Comparison of ENCODE assay signal across 11 mouse cellular contexts in the genomic region with DNA sequence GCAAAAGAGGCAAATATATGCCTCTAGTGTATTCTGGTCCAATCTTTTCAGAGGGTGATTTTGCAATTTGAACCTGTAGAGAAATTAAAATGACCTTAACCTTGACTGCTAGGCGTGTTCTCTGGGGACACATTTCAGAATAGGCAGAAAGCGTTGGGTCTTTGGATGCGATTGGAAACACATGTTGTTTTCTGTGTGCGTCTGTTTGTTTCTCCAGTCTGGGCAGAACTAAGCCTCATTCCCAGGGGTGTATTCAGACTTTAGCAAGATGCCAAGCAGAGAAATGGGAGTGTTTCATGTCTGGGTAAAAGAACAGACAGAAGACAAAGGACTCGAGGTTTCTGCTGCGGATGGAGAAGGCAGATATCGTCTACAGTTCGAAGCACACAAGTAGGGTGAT. TPM values are rescaled to one million over a fixed set of nuclear protein-coding genes. Genes with fewer than 3 reads are reported as not detected.
DNase-seq lines count a peak whose midpoint lies in the region; ATAC-seq lines count a peak whose summit lies in the region.
"Had no signal": no experiment of that assay in that cellular context is flagged by ENCODE, and none has a peak within 500 bp of the region (broad histone marks: within the 10 kb centered on the region; RNA-seq: fewer than 3 reads in every experiment).

No protein-coding gene starts in this region.

- H3K9me3 ChIP-seq in heart, embryonic 11.5 days (replicated peaks; ENCODE audit: control insufficient read depth, low read length), result no peaks in the 10 kb centered on the region
- H3K9me3 ChIP-seq in midbrain, embryonic 14.5 days (ENCODE audit: control insufficient read depth, low read length), result no peaks in the 10 kb centered on the region
- no peaks in the 10 kb centered on the region for H3K9me3 ChIP-seq in midbrain, embryonic 11.5 days (ENCODE audit: control insufficient read depth, low read length)
- no peaks in the 10 kb centered on the region for H3K9me3 ChIP-seq in embryonic facial prominence, embryonic 10.5 days
- H3K9me3 ChIP-seq in limb, embryonic 10.5 days (replicated peaks), result no peaks in the 10 kb centered on the region
- H3K9me3 ChIP-seq: hindbrain, embryonic 12.5 days; megakaryocyte, embryonic 14.5 days had no signal

- 57% methylated on average over 8 of the region's 8 CpGs for WGBS in heart, embryonic 11.5 days (ENCODE audit: insufficient replicate concordance)
- WGBS in midbrain, embryonic 14.5 days, result 67% methylated on average over 8 of the region's 8 CpGs
- WGBS in midbrain, embryonic 11.5 days, result 81% methylated on average over 8 of the region's 8 CpGs
- WGBS in embryonic facial prominence, embryonic 10.5 days, result 58% methylated on average over 8 of the region's 8 CpGs
- WGBS in limb, embryonic 10.5 days, result 62% methylated on average over 8 of the region's 8 CpGs

- no peaks in the 10 kb centered on the region for H3K36me3 ChIP-seq in heart, embryonic 11.5 days (ENCODE audit: control insufficient read depth, insufficient read depth, low read length)
- H3K36me3 ChIP-seq in midbrain, embryonic 14.5 days (ENCODE audit: control insufficient read depth, insufficient read depth, low read length), result no peaks in the 10 kb centered on the region
- H3K36me3 ChIP-seq in midbrain, embryonic 11.5 days (ENCODE audit: control insufficient read depth, insufficient read depth, low read length), result no peaks in the 10 kb centered on the region
- no peaks in the 10 kb centered on the region for H3K36me3 ChIP-seq in embryonic facial prominence, embryonic 10.5 days (replicated peaks)
- H3K36me3 ChIP-seq in limb, embryonic 10.5 days, result no peaks in the 10 kb centered on the region
- H3K36me3 ChIP-seq: hindbrain, embryonic 12.5 days had no signal

- no peaks in the 10 kb centered on the region for H3K27me3 ChIP-seq in heart, embryonic 11.5 days (ENCODE audit: control insufficient read depth, insufficient read depth, low read length)
- no peaks in the 10 kb centered on the region for H3K27me3 ChIP-seq in midbrain, embryonic 14.5 days (ENCODE audit: control insufficient read depth, insufficient read depth, low read length)
- H3K27me3 ChIP-seq in midbrain, embryonic 11.5 days (ENCODE audit: control insufficient read depth, insufficient read depth, low read length), result no peaks in the 10 kb centered on the region
- no peaks in the 10 kb centered on the region; the same call in 1 of the 2 replicates for H3K27me3 ChIP-seq in embryonic facial prominence, embryonic 10.5 days (replicated peaks; ENCODE audit: low read depth, poor library complexity, severe bottlenecking)
- no peaks in the 10 kb centered on the region for H3K27me3 ChIP-seq in limb, embryonic 10.5 days (ENCODE audit: low read depth, poor library complexity, severe bottlenecking)
- H3K27me3 ChIP-seq: hindbrain, embryonic 12.5 days; megakaryocyte, embryonic 14.5 days had no signal

- no peak for ATAC-seq in heart, embryonic 11.5 days (replicated peaks; ENCODE audit: insufficient number of reproducible peaks, low FRiP score, low TSS enrichment)
- ATAC-seq in midbrain, embryonic 14.5 days (ENCODE audit: low FRiP score, low TSS enrichment), result no peak
- no peak for ATAC-seq in midbrain, embryonic 11.5 days (ENCODE audit: low FRiP score)
- no peak for ATAC-seq in frontal cortex, adult (ENCODE audit: low TSS enrichment)

- H3K4me3 ChIP-seq in heart, embryonic 11.5 days (ENCODE audit: low read depth, low read length), result no peak overlapping the region
- H3K4me3 ChIP-seq in midbrain, embryonic 14.5 days (replicated peaks; ENCODE audit: low read depth, low read length), result no peak overlapping the region
- no peak overlapping the region for H3K4me3 ChIP-seq in midbrain, embryonic 11.5 days (ENCODE audit: low read depth, low read length)
- no peak overlapping the region for H3K4me3 ChIP-seq in embryonic facial prominence, embryonic 10.5 days
- no peak overlapping the region for H3K4me3 ChIP-seq in limb, embryonic 10.5 days
- H3K4me3 ChIP-seq: hindbrain, embryonic 12.5 days; megakaryocyte, embryonic 14.5 days had no signal

- no peaks in the 10 kb centered on the region for H3K4me1 ChIP-seq in heart, embryonic 11.5 days (ENCODE audit: control insufficient read depth, insufficient read depth, low read length)
- no peaks in the 10 kb centered on the region for H3K4me1 ChIP-seq in midbrain, embryonic 14.5 days (ENCODE audit: control insufficient read depth, insufficient read depth, low read length)
- H3K4me1 ChIP-seq in midbrain, embryonic 11.5 days (ENCODE audit: control insufficient read depth, insufficient read depth, low read length), result 0 out of 2 replicates have a peak, but pooled peaks cover 2% of the 10 kb centered on the region
- peaks cover 21% of the 10 kb centered on the region for H3K4me1 ChIP-seq in embryonic facial prominence, embryonic 10.5 days
- peaks cover 25% of the 10 kb centered on the region for H3K4me1 ChIP-seq in limb, embryonic 10.5 days
- H3K4me1 ChIP-seq: megakaryocyte, embryonic 14.5 days had no signal

- peak; percentile 91 for DNase-seq in heart, adult 11 months
- peak; percentile 39 for DNase-seq in midbrain, embryonic 14.5 days
- no peak for DNase-seq in midbrain, embryonic 11.5 days (ENCODE audit: low spot score, missing footprints)
- DNase-seq in embryonic facial prominence, embryonic 10.5 days (ENCODE audit: low spot score), result peak; percentile 35
- DNase-seq in limb, embryonic 10.5 days (ENCODE audit: low spot score), result peak; percentile 39
- no peak for DNase-seq in thymus, postnatal 10 days (ENCODE audit: low spot score in 2 of 2)

- no peak overlapping the region for H3K27ac ChIP-seq in heart, embryonic 11.5 days (ENCODE audit: low read depth, low read length)
- no peak overlapping the region for H3K27ac ChIP-seq in midbrain, embryonic 14.5 days (replicated peaks; ENCODE audit: low read depth, low read length)
- no peak overlapping the region for H3K27ac ChIP-seq in midbrain, embryonic 11.5 days (ENCODE audit: low read depth, low read length)
- H3K27ac ChIP-seq in embryonic facial prominence, embryonic 10.5 days (replicated peaks), result peak overlapping the region; percentile 70
- peak overlapping the region; percentile 84 for H3K27ac ChIP-seq in limb, embryonic 10.5 days
- H3K27ac ChIP-seq: hindbrain, embryonic 12.5 days; liver, embryonic 14.5 days had no signal

- no peak overlapping the region for H3K9ac ChIP-seq in heart, embryonic 11.5 days (ENCODE audit: low read depth, low read length)
- H3K9ac ChIP-seq in midbrain, embryonic 14.5 days (replicated peaks; ENCODE audit: low read length), result no peak overlapping the region
- H3K9ac ChIP-seq in midbrain, embryonic 11.5 days (ENCODE audit: low read length), result no peak overlapping the region
- H3K9ac ChIP-seq: hindbrain, embryonic 12.5 days; liver, embryonic 14.5 days had no signal

- no peak overlapping the region for H3K4me2 ChIP-seq in heart, embryonic 11.5 days
- no peak overlapping the region for H3K4me2 ChIP-seq in midbrain, embryonic 14.5 days (ENCODE audit: low read length)
- no peak overlapping the region for H3K4me2 ChIP-seq in midbrain, embryonic 11.5 days
- H3K4me2 ChIP-seq: hindbrain, embryonic 12.5 days had no signal

RNA-seq across cellular contexts. Expression of a gene that starts 30.8 kb away (rescaled TPM):
- 3.3 and 4.0 TPM in 2 replicates for polyA plus RNA-seq in heart, embryonic 11.5 days (2014; fragmentation: Nextera tagmentation; extraction: Ambion mirVana)
- polyA plus RNA-seq in midbrain, embryonic 14.5 days (2014; fragmentation: Nextera tagmentation; extraction: Ambion mirVana), result 1.4 and 2.2 TPM in 2 replicates
- 1.7 and 1.9 TPM in 2 replicates for polyA plus RNA-seq in midbrain, embryonic 11.5 days (2014; fragmentation: Nextera tagmentation; extraction: Ambion mirVana)
- 0.67 and 1.5 TPM in 2 replicates for polyA plus RNA-seq in embryonic facial prominence, embryonic 10.5 days (2016; fragmentation: Nextera tagmentation; extraction: Ambion mirVana)
- 0.46 and 0.78 TPM in 2 replicates for polyA plus RNA-seq in limb, embryonic 10.5 days (2016; fragmentation: Nextera tagmentation; extraction: Ambion mirVana)

Comparison
In these comparisons a context has a peak if more than half of its experiments do, and no peak if none do; other contexts are left out.
1. DNase-seq: peak in heart, adult 11 months (single experiment), midbrain, embryonic 14.5 days (single experiment), embryonic facial prominence, embryonic 10.5 days (single experiment) and limb, embryonic 10.5 days (single experiment); none in midbrain, embryonic 11.5 days (single experiment) and thymus, postnatal 10 days (0 of 2).
2. H3K27ac ChIP-seq: peak in embryonic facial prominence, embryonic 10.5 days (single experiment) and limb, embryonic 10.5 days (single experiment); none in heart, embryonic 11.5 days (single experiment), midbrain, embryonic 14.5 days (single experiment) and midbrain, embryonic 11.5 days (single experiment).